Mouse (Mus musculus) bone marrow, adult 2 months (tissue): ENCODE data around the gene Clstn1.

Experiments
- CTCF ChIP-seq: fragments of 200-500 bp; IDR thresholded peaks from 2 replicates; pipeline ENCODE4 v1.5.1; 2011; ENCODE audit warnings: low read length, control low read depth; ENCODE audit not compliant: control insufficient read depth, insufficient read depth
- POLR2A ChIP-seq: fragments of 200-500 bp; IDR thresholded peaks from 2 replicates; pipeline ENCODE4 v1.6.1; 2011; ENCODE audit warnings: low read depth, mild to moderate bottlenecking, control low read depth, low read length, borderline replicate concordance; ENCODE audit not compliant: control insufficient read depth

DNA sequence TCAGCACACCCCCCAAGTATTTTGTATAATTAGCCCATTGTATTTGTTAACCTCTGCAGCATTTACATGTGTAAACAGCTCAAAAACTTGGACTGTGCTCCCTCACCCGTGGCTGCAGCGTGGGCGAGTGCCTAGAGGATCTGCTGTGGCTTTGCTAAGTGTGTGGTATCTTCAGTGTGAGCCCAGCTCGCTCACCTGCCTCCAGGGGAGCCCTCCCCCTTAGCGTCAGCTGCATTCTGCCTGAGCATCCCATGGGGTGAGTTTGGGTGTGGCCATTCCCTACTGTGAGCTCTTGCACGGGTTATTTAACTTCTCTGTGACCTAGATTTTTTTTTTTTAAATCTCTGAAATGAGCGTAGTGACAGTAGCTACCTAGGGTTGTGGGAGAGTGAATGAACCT lies 16.0 kb downstream of the Clstn1 start:
- no peak for TF ChIP-seq CTCF
- no peak for TF ChIP-seq POLR2A
